Mouse (Mus musculus): ENCODE measurements around the gene Cflar.
"Not testable (repeated sequence)": the region's sequence is repeated elsewhere in the genome, so short reads cannot be mapped to it uniquely, and the experiment has no call there.

Cflar gene

DNA sequence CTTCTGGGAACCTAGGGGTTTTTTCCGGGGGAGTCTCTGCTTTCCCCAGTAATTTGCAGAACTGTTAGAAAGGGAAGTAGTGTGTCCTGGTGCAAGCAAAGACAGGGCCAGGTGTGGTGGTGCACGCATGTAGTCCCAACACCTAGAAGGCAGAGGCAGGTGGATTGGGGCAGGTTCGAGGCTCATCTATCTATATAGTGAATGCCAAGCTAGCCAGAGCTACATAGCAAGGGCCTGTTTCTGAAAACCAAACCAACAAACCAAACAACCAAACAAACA, 17.2 kb downstream of the Cflar start:
- no peak for DNase-seq

DNA sequence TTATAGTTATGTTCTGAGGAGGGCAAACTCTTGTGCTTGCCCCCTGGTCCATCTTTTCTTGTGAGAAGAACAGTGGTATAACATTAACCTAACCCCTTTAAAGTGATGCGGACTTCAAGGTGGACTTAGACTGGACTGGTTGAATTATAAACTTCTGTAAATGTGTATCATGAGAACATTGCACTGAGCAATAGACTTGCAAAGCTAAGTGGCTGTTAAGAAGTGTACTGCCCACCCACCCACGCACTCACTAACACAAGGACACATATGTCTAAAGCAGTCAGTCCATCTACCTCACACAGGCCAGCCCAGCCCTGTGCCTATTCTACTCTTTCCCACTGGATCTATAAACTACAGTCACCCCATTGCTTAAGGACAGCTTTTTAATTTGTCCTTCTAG, 22.3 kb downstream of the Cflar start:
- DNase-seq, result no peak

DNA sequence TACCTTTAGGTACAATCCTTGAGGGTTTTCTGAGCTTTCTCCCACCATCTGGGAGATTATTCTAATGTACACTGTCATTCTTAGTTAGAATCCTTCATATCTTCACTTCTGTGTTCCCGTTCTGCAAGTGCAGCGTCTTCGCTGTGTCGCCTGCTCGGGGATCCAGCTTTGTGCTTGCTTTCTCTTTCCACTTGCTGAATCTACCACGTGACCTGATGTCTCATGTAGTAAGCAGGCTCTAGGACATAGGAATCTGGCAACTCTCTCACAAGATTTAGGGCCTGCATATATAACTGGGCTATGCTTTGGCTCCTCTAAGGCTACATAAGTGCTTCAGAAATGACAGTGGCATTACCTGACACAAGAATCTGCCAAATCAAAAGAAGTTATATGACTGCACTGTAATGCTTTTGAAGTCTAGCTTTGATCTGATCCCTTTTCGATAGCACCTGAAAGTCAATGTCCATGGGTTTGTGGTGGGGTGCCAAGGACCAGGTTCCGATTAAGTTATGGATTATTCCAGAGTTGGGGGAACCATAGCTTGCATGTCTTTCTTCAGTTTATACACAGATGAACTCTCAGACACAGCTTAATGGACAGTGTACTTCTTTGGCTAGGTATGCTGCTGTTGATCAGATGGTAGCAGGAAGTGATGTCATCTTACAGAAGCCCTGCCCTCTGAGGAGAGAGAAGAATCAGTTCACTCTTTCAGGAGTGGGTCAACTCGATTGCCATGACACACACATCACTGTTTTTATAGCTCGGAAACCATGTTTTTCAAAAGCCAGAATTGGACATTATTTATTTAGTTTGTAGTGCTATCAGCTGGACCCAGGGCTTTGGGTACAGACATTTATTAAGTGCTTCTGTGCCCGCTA, 23.0 kb downstream of the Cflar start:
- DNase-seq, result no peak

DNA sequence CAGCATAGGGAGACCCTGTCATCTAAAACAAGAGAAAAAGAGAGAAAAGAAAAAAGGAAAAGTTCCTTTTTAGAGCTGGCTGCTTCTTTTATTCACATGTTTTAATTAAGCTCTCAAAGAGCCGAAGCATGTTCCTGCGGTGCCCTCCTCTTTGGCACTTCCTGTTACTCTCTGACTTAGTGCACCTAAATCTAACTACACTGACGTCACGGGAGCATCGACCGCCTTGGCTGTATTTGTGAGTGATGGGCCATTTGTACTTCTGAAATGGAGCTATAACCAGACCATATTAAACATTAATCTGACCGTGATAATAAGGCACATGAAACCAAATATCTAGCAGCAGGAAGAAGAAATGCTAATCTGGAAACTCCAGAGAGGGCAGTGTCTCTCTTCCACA, 24.7 kb downstream of the Cflar start:
- DNase-seq, result no peak

DNA sequence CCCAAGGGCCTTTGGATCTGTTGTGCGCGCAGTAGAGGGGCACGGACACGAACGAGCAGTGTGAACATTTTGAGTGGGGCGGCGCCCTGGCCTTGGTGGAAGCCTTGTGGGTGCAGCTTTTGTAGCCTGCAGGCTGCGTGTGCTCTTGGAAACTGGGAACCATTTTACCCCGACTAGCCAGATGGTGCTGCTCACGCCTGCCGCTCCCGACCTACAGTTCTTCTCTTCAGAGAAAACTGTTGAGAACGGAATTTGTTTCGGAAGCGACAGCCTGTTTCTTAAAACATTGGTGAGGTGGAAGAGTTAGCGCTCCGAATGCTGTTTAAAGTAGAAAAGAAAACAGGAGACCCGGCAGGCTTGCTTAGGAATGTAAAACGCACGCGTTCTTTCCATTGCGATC, 25.7 kb downstream of the Cflar start:
- DNase-seq, result no peak

DNA sequence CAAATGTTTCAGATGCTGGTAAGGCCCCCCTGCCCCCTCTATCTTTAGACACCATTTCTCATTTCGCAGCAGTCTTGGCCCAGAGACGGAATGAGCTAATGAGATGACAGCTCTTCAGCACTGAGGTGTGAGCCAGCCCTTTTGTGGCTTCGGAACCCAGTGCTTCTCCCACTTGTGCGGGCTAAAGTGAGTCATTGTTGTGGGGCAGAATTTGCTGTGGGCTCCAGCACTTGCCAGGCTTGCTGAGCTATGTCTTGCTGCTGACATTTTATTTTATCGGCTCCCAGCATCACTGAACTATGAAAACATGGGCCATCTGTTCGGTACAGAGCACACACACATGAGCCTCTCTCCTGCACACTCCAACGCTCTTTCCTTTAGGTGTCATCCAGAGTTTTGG, 28.2 kb downstream of the Cflar start:
- peak; percentile 76 for DNase-seq

DNA sequence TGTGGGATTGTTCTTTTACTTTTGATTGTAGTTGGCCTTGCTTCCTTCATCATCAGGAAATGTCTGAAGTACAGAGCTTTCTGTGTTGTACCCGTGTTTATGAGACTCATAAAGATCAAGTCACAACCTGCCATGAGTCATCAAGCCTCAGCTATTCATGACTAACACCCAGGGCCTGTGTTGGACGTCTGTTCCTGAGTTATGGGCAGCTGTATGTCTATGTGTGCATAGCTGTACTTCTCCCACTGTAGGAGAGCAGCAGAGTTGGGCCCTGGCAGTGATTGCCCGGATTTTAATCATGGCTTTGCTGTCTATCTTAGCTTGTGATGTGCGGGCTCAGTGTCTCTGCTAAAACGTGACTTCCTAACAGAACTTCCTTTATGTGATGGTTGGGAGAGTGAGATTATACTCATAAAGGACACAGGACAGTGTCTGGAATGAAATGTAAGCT, 31.3 kb downstream of the Cflar start:
- no peak for DNase-seq

DNA sequence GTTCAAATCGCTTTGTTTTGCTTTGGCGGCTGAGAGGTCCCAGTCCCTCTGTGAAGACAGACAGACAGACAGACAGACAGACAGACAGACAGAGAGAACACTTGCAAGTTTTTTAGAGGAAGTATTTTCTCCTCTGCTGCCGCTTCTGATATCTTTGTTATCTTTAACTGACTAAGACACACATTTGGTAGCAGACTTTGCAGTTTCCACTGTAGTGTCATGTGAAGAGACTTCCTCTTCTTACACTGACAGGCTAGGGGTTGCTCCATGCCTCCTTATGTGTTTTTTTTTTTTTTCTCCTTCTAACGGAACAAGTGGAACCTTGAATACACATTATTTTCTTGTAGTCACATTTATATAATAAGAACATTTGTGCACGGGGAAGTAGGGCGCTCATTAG, 31.9 kb downstream of the Cflar start:
- no peak for DNase-seq

DNA sequence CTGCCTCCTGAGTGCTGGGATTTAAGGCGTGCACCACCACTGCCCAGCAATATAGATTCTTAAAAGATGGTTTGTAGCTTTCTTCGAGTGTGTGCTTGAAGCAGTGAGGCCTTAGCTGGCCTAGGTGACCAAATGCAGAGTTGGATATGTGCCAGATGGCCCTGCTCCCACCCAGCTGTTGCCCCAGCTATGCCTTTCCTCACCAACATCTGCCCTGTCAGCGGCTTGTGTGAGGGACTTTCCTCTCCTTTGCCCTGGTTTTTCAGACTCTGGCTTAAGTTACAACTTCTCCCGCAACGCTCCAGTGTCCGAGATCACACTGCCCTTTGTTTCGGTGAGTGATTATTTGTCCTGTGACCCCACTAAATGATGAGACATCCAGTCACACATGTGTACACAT, 33.3 kb downstream of the Cflar start:
- DNase-seq, result no peak

DNA sequence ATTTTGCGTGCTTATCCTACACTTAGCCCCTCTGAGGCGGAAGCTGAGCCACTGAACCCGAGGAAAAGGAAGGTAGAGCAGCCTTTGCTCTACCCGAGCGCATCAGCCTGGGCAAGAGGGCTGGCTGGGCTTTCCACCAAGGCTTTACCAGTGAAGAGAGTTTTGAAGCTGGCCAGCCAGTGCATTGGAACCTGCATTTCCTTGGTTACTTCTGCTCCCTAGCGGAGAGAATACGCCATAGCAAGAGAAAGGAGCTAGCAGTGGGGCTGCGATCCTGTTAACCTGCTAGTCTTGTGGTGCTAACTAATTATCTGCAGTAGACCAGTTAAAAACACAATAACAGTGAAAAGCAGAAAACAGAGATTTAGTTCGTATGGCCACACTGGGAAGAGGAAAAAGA, 35.6 kb downstream of the Cflar start:
- peak; percentile 79 for DNase-seq

DNA sequence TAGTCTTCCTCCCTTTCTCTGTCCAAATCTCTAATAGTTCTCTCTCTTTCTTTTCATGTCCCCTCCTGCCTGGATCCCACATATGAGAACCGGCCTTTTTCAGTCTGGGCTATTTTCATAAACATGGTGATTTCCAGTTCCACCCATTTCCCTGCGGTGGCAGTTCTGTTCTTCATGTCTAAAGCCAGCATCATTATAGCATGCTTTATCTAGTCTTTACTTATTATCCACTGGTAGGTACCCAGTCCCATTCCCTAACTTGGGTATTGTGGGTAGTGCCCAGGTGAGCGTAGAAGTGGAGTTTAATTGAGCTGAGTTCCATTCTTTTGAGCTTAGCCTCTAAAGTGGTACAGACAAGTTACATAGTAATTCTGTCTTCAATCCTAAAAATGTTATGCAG, 48.1 kb downstream of the Cflar start:
- DNase-seq, result no peak

DNA sequence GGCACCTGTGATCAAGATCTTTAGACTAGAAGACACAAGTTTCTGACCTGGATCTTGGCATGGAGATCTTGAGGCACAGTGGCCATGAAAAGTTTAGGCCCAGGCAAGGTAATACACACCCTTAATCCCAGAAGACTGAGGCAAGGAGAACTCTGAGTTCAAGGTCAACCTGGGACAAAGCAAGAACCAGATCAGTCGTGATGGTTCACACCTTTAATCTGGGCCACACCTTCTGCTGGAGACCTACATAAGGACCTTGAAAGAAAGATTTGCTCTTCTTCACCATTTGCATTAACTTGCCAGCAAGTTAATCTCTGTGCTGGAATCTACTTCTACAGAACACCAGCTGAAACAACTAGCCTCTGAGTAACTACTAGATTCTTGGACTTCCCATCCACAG, 49.3 kb downstream of the Cflar start:
- DNase-seq, result no peak

DNA sequence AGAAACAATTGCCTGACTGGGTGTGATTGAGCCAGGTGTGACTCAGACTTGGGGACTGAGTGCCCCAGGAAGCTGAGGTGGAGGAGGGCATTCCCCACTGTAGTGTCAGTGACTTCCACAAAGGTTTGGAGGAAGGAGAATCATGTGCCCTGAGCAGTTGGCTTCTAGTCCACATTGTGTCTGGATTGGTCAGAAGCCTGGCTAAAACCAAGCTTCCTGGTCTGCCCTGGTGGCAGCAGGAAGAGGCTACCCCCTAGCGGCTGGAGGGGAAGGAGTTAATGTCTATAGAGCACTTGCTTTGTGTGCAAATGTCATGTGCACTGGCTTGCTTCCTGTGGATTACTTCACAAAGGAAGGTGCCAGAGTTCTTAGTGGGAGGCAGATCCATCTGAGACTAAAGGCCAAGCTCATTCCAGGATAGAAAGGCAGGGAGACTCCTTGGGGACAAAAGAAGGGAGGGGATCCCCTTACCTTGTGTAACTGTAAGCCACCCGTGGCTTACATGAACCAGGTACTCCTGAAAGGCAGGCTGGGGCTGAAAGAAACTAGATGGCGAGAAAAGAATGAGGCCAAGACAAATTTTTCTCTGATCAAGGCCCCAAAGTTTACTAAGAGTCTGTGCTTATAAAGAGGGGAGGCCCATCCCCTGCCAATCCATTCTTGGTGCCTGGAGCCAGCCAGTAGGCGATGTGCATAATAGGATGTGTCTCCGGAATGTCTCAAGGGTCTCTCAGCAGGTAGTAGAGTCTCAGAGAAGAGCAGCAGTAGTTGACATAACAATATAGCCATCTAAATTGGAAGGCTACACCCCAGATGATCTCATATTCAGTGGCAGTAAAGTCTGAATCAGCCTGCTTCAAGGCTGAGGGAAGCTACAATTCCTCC, 50.3 kb downstream of the Cflar start:
- DNase-seq, result not testable (repeated sequence)

DNA sequence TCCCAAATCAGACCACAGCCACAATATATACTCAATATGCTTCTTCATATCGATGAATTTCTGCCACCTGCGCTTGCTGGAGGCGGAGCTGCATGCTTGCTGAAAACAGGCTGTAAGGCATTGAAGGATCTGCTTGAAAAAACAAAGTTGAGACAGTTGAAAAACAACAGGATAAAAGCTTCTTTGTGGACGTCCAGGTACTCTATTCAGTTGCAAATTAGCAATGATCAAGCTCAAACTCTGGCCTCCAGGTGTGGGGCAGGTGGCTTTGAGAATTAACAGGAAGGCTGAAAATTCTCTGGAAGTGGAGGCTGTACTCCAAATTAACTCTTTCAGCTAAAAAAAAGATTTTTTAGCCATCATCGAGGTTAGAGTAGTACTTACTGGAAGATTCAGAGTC, 51.3 kb downstream of the Cflar start:
- DNase-seq, result no peak

DNA sequence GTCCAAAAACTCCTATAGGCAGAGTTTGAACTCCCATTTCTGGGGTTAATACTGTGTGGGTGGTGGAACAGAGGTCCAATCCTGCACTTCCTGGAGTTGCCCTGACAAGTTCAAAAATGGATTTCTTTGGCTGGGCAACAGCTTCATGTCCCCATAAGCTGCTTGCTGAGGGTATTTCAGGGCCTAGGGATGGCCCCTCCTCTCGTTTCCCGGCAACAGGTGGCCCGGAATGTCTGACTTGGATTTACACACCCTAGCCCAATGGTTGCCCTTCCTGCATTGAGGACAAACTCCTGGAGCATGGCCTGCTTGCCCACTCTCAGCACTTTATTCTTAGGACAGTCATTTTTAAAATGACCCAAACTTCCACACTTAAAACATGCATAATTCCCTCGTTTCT, 55.1 kb downstream of the Cflar start:
- DNase-seq, result not testable (repeated sequence)

DNA sequence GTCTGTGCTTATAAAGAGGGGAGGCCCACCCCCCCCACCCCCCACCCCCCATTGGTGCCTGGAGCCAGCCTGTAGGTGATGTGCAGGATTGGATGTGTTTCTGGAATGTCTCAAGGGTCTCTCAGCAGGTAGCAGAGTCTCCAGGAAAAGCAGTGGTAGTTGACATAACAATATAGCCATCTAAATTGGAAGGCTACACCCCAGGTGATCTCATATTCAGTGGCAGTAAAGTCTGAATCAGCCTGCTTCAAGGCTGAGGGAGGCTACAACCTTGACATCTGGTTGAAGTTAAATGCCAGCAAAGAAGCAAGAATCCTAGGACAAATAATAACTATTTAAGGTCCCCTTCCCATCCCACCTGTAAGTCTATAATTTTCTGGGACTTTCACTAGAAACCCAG, 57.8 kb downstream of the Cflar start:
- DNase-seq, result no peak

DNA sequence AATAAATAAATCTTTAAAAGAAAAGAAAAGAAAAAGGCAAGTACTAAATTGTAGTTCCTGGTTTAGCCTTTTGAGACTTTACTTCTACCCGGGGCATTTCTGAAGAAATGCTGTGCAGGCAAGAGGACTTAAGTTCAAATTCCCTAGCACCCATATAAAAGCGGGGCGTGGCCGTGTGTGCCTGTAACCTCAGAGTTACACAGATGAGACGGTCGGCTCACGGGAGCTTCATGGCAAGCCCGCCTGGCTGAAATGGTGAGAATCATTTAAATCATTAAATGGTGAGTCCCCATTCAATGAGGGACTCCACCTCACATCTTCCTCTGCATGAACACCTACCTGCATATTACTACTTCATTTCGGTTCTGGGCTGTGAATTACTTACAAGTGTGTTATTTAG, 58.4 kb downstream of the Cflar start:
- no peak for DNase-seq

DNA sequence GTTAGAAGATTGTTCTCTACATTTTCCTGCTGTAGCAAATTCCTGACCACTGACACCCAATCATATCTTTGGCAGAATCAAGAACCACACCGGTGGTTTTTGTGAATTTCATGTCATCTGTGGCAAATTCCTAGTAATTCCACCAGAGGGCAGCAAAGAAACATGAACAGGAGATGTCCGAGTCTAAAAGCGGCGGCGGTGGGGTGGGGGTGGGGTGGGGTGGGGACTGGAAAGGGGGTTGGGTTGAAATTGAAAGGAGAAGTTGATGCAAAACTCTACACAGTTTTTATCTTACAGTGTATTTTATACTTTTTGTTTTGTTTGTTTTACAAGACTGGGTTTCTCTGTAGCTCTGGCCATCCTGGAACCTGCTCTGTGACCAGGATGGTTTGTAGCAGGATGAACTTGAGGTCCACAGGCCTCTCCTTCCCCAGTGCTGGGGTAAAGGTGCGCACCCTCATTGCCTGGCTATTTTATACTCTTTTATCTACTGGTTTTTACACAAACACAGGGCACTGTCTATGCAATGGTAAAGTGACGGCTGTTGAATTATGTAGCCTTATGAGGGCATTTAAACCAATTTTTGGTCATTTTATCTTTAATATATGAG, 58.9 kb downstream of the Cflar start:
- DNase-seq, result peak; percentile 70

DNA sequence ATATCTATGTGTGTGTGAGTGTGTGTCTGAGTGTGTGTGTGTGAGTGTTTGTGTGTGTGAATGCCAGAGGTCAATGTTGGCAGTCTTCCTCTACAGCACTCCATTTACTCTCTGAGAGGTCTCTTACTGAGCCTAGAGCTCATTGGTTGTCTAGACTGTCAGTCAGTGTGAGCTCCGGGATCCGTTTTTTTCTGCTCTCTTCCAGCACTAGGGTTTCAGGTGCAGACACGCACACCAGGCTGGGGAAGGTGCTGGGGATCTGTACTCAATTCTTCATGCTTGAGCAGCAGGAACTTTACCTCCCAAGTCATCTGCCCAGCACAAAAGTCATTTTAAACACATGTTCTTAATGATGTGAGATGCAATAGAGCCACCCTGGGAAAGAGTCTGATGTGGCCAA, 60.8 kb downstream of the Cflar start:
- no peak for DNase-seq

DNA sequence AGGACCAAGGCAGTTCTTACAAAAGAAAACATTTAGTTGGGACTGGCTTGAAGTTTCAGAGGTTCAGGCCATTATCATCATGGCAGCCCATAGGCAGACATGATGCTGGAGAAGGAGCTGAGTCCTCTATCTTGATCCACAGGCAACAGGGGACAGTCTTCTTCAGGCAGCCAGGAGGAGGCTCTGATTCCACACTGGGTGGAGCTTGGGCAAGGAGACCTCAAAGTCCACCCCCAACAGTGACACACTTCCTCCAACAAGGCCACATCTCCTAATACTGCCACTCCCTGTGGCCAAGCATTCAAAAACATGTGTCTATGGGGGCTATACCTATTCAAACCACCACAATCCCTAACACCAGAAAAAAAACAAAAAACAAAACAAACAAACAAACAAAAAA, 62.0 kb downstream of the Cflar start:
- DNase-seq, result no peak

DNA sequence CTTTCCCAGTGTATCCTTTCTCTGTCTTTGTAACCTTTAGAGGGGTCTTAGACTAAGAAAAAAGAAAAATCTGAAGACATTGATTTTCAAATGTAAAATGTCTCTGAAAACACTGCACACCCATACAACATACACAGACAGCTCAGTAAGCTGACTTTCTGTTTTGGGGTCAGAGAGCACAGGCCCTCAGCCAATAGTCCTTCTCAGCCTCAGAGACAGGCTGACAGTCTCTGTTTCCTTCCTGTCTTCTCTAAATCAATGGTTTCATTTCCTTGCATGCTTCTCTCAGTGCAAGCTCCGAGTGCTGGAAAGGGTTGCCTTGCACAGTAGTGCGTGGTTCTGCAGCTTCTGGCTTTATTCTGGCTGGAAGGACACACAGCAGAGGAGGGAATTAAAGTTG, 62.6 kb downstream of the Cflar start:
- no peak for DNase-seq

DNA sequence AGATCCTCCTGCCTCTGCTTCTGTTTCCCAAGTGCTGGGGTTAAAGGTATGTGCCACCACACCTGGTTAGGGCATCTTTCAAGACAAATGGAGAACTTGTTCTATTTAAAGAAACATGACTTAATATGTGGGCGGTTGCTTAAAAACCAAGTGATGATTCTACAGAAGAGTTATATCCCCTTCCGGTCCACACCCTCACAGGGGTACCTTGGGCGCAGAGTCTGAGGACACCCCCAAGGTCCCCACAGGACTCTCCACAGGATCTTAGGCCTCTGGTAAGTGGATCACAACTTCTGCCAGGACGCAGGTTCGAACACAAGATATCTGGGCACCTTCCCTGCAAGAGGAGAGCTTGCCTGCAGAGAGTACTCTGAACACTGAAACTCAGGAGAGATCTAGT, 64.1 kb downstream of the Cflar start:
- no peak for DNase-seq

DNA sequence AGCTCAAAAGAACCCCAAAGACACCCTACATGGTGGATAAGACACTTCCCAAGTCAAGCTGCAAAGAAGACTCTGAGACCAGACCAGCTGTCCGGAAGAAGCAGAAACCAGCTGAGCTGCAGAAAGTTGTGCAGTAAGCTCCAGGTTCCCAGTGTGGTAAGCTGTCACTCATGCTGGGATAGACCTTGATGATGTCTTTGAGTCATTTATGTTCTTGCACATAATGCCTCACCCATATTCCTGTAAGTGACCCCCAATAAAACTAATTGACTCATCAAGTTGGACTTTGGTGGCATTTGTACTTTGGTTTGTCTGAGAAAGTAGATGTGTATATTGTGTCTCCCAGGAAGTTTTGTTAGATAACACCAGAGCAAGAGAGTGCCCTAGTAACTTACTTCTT, 66.3 kb downstream of the Cflar start:
- no peak for DNase-seq

DNA sequence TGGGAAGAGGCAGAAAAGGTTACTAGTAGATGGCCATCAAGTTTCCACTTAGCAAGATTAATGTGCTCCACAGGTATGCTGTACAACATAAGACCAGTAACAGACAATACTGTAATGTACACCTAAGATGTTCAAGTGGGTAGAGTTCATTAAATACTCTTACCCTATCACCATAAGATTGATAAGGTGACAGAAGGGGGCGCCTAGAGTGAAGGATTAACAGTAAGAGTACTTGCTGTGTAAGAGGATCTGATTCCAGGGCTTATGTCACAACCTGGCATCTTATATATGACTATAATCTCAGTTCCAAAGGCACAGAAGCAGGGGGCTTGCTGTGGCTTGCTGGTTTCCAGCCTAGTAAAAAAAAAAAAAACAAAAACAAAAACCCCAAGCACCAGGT, 66.9 kb downstream of the Cflar start:
- no peak for DNase-seq

Measured in cerebellum, adult 9-10 months (tissue).